Mouse (Mus musculus): Measurements from ENCODE around the gene Trnt1. TPM values are rescaled to one million over a fixed set of nuclear protein-coding genes. Genes with fewer than 3 reads are reported as not detected.
A peak's percentile ranks its signal among the peaks of the same experiment; 100 is the strongest.

Gene Trnt1
- polyA plus RNA-seq, 1 experiment, result 16.4 TPM

DNA sequence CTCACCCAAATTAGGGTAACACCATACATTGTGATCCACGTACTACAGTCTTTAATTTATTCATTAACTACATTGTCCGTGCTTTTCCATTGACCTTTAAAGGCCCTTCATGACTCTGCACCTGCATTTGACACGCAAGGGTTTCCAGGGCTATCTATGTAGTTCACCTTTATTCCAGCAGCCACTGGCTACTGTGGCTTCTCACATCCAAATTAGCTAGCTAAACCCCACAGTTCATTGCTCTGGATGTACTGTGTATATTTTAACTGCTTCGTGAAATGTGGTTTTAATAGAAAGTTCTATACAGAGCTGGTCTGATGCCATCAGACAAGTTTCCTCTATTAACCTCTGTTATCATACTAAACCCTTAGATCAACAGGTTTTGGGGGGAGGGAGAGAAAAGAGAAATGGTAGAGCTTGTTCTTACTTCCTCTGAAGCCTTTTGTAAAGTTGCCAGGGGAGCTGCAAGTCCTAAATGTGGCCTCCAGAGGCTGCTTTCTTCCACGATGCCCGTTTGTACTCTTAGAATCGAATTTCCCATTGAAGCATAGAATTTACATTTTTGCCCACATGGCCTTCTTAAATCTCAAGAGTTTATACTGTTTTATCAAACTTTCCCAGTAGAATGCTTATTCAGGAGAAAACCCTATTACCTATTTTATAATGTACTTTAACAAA, 25.2 kb upstream of the Trnt1 start:
- no peak for TF ChIP-seq CTCF (IDR thresholded peaks at IDR 0.05; ENCODE audit: control insufficient read depth, insufficient read depth, low read length)
- no peak for TF ChIP-seq POLR2A (IDR thresholded peaks at IDR 0.05; ENCODE audit: borderline replicate concordance, control insufficient read depth, low read depth, low read length)
- H3K4me1 ChIP-seq (ENCODE audit: control insufficient read depth, insufficient read depth, low read length), result peaks cover 2% of the 10 kb centered on the region; the same call in 1 of the 2 replicates
- no peak overlapping the region for H3K4me3 ChIP-seq (replicated peaks; ENCODE audit: control insufficient read depth, low read depth, low read length)
- 37% methylated on average over 7 of the region's 7 CpGs for WGBS
- no peak overlapping the region for H3K27ac ChIP-seq (ENCODE audit: control insufficient read depth, insufficient read depth, low read depth, low read length, poor library complexity)

DNA sequence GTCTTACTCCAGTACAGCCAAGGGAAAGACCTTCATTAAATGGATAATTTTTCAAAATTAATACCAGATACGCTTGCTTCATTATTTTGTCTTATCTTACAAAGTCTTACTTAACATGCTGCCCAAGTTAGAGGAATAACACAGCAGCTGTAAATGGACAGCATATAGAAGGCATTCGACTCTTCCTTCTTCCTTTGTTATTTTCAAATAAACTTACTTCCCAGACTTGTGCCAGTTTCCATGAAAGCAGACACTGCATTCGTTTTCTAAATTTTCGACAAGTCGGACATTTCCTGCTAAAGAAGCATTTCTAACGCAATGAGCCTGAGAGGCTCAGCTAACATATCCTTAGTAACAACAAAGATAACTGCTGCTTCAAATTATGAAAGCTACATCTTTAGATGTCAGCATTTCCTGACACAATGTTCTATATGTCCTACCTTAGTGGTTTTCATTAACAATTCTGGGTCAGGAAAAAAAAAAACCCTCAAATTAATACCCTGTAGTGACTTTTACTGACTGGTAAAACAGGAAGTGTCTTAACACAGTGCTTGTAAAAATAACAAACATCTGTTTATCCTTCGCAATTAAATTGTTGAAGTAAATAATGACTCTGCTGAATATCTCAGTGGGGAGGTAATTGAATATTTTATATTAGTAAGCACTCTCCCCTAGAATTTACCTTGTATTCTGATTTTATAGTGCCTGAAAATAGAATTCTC, 23.1 kb upstream of the Trnt1 start:
- TF ChIP-seq CTCF (IDR thresholded peaks at IDR 0.05; ENCODE audit: control insufficient read depth, insufficient read depth, low read length) (no peak), POLR2A (IDR thresholded peaks at IDR 0.05; ENCODE audit: borderline replicate concordance, control insufficient read depth, low read depth, low read length) (no peak)
- H3K4me1 ChIP-seq (ENCODE audit: control insufficient read depth, insufficient read depth, low read length), result peaks cover 2% of the 10 kb centered on the region; the same call in 1 of the 2 replicates
- WGBS, result 71% methylated on average over 7 of the region's 7 CpGs
- no peak overlapping the region for H3K27ac ChIP-seq (ENCODE audit: control insufficient read depth, insufficient read depth, low read depth, low read length, poor library complexity)
- H3K4me3 ChIP-seq (replicated peaks; ENCODE audit: control insufficient read depth, low read depth, low read length), result no peak overlapping the region

DNA sequence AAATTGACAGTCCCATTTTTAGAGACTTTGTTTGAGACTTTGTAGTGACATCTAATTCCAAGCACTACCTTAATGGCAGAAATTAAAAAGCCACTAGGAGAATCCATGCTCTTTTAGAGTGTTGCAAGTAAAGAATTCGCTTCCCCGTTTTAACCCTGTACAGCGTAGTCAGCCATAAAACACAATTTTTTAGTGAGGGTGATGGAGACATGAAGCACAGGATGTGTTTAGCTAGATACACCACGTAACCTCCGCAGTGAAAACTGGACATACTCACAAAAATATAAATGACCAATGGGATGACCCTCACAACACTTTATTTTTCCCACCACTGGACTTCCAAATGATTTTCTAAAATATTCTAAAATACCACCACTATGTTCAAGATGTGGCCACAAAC, 21.7 kb upstream of the Trnt1 start:
- 80% methylated on average over 5 of the region's 5 CpGs for WGBS

GRCm38 (mm10) chr6:106747804-106748203, 21.1 kb upstream of the Trnt1 start:
- WGBS, result 79% methylated on average over 3 of the region's 3 CpGs
- Histone ChIP-seq H3K27ac (ENCODE audit: control insufficient read depth, insufficient read depth, low read depth, low read length, poor library complexity) (no peak overlapping the region), H3K4me3 (replicated peaks; ENCODE audit: control insufficient read depth, low read depth, low read length) (peak overlapping the region; percentile 38), H3K4me1 (ENCODE audit: control insufficient read depth, insufficient read depth, low read length) (peaks cover 2% of the 10 kb centered on the region; the same call in 1 of the 2 replicates)
- TF ChIP-seq POLR2A (IDR thresholded peaks at IDR 0.05; ENCODE audit: borderline replicate concordance, control insufficient read depth, low read depth, low read length) (no peak), CTCF (IDR thresholded peaks at IDR 0.05; ENCODE audit: control insufficient read depth, insufficient read depth, low read length) (no peak)

More for the DNA sequence above, 21.7 kb upstream of the Trnt1 start:
- Histone ChIP-seq H3K4me3 (replicated peaks; ENCODE audit: control insufficient read depth, low read depth, low read length) (no peak overlapping the region), H3K27ac (ENCODE audit: control insufficient read depth, insufficient read depth, low read depth, low read length, poor library complexity) (no peak overlapping the region), H3K4me1 (ENCODE audit: control insufficient read depth, insufficient read depth, low read length) (peaks cover 2% of the 10 kb centered on the region; the same call in 1 of the 2 replicates)
- TF ChIP-seq POLR2A (IDR thresholded peaks at IDR 0.05; ENCODE audit: borderline replicate concordance, control insufficient read depth, low read depth, low read length), result no peak
- TF ChIP-seq CTCF (IDR thresholded peaks at IDR 0.05; ENCODE audit: control insufficient read depth, insufficient read depth, low read length), result no peak

- TF ChIP-seq CTCF (IDR thresholded peaks at IDR 0.05; ENCODE audit: control insufficient read depth, insufficient read depth, low read length), result no peak
- no peak for TF ChIP-seq POLR2A (IDR thresholded peaks at IDR 0.05; ENCODE audit: borderline replicate concordance, control insufficient read depth, low read depth, low read length)
- H3K27ac ChIP-seq (ENCODE audit: control insufficient read depth, insufficient read depth, low read depth, low read length, poor library complexity), result peak within 1 kb of the TSS; percentile 46; the same call in 1 of the 2 replicates
- peak within 1 kb of the TSS; percentile 38 for H3K4me3 ChIP-seq (replicated peaks; ENCODE audit: control insufficient read depth, low read depth, low read length)
- WGBS, result 10% methylated on average over 6 of the region's 6 CpGs
- H3K4me1 ChIP-seq (ENCODE audit: control insufficient read depth, insufficient read depth, low read length), result peaks cover 2% of the 10 kb centered on the region; the same call in 1 of the 2 replicates
Observed at GRCm38 (mm10) chr6:106748887-106749388, 20.0 kb upstream of the Trnt1 start, which contains the start of gene Il5ra. Il5ra (minus strand) TSS chr6:106749037.

DNA sequence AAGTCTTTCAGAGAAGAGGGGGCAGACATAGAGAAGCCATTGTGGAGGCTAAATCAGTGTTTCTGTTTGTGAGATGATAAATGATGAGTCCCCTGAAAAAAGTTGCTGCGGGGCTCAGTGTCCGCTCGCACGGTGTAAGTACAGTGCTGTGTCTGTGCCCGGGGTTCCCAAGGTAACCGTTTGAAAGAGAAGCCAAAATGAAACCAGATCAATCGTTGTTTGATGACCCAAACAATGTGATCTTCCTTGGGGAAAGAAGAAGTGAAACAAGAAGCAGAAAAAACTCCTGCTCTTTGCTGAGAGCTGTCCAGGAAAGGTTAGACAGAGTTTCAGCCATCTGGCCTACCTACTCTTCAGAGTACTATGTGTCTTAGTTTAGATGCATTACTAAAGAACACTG, 18.6 kb upstream of the Trnt1 start:
- Histone ChIP-seq H3K4me3 (replicated peaks; ENCODE audit: control insufficient read depth, low read depth, low read length) (peak overlapping the region; percentile 22), H3K4me1 (ENCODE audit: control insufficient read depth, insufficient read depth, low read length) (peaks cover 2% of the 10 kb centered on the region; the same call in 1 of the 2 replicates), H3K27ac (ENCODE audit: control insufficient read depth, insufficient read depth, low read depth, low read length, poor library complexity) (no peak overlapping the region)
- TF ChIP-seq POLR2A (IDR thresholded peaks at IDR 0.05; ENCODE audit: borderline replicate concordance, control insufficient read depth, low read depth, low read length), result no peak
- no peak for TF ChIP-seq CTCF (IDR thresholded peaks at IDR 0.05; ENCODE audit: control insufficient read depth, insufficient read depth, low read length)
- 54% methylated on average over 7 of the region's 7 CpGs for WGBS

- TF ChIP-seq POLR2A (IDR thresholded peaks at IDR 0.05; ENCODE audit: borderline replicate concordance, control insufficient read depth, low read depth, low read length), result no peak
- no peak for TF ChIP-seq CTCF (IDR thresholded peaks at IDR 0.05; ENCODE audit: control insufficient read depth, insufficient read depth, low read length)
- Histone ChIP-seq H3K4me3 (replicated peaks; ENCODE audit: control insufficient read depth, low read depth, low read length) (no peak overlapping the region), H3K4me1 (ENCODE audit: control insufficient read depth, insufficient read depth, low read length) (no peaks in the 10 kb centered on the region), H3K27ac (ENCODE audit: control insufficient read depth, insufficient read depth, low read depth, low read length, poor library complexity) (no peak overlapping the region)
- WGBS, result 36% methylated on average over 3 of the region's 3 CpGs
Observed at GRCm38 (mm10) chr6:106758299-106758698, 10.6 kb upstream of the Trnt1 start.

Data from bone marrow, adult 2 months (tissue).